Mouse (Mus musculus) cortical plate, adult 2 months (tissue): ENCODE measurements around the gene Taldo1.

Experiments
- CTCF ChIP-seq: fragments of 200-500 bp; IDR thresholded peaks from 2 replicates; pipeline ENCODE4 v1.5.1; 2011; ENCODE audit warnings: mild to moderate bottlenecking, control low read depth, low read length; ENCODE audit not compliant: insufficient read depth; ENCODE audit errors: extremely low read depth
- POLR2A ChIP-seq: fragments of 200-500 bp; IDR thresholded peaks from 2 replicates; pipeline ENCODE4 v1.6.1; 2011; ENCODE audit warnings: mild to moderate bottlenecking, low read length, control low read depth; ENCODE audit not compliant: insufficient read depth; ENCODE audit errors: extremely low read depth

DNA sequence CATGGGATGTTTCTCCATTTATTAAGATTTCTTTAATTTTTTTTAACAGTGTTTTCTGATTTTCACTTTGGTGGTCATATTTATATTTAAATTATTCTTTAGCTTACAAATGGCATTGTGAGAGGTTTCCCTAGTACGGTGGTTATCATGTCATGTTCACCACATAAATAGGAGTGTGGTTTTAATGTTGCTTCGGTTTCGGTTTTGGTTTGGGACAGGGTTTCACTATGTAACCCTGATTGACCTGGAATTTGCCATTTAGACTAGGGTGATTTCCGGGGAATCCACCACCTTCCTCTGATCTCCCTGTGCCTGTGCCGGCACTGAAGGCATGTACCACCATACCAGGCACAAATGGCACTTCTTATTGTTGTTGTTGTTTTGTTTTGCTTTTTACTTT lies 47.2 kb upstream of the Taldo1 start:
- TF ChIP-seq CTCF (no peak), POLR2A (no peak)
